ENCODE assay signal across 8 mouse cellular contexts in the genomic region with DNA sequence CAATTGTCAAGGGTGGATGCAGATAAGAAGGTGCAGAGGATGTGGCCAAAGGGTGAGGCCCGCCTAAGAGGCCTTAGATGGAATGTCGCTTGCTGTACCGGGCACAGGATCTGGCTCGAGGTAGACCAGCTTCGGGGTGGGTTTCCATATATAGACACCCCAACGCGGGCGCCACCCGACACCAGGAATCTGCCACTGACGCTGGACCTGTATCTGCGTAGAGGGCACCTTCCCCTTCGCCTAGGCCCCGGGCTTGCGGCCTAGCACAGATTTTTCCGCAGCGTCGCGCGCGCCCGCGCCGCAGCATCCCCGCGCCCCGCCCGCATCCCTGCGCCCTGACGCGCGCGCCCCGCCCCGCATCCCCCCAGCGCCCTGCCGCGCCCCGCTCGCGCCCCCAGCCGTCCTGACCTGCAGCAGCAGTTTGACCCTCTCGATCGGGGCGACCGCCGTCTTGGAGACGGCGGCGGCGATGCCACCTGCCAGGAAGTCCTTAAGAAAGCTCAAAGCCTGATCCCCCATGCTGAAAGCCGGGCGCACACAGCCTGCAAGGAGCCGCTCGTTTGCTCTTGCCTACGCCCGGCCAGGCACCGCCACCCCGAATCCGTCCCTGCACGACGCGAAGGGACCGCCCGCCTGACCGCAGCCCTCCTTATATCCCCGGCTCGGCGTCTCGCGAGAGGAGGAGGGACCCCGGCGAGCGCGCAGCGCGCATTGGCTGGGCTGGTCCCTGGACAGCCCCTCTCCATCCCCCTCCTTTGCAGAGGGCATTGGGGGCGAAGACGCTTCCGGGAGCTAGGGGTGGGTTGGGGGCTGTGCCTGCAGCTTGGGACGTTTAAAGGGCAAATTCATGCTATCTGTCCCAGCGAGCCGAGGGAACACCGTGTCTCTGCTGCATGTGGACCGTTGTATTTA. TPM values are rescaled to one million over a fixed set of nuclear protein-coding genes. Genes with fewer than 3 reads are reported as not detected.
A peak's percentile ranks its signal among the peaks of the same experiment; 100 is the strongest.
DNase-seq lines count a peak whose midpoint lies in the region; ATAC-seq and TF ChIP-seq lines count a peak whose summit lies in the region.

TSS of gene Slc25a4 (minus strand) at position 881 of the 912 bp plus-strand sequence.

- H3K9ac ChIP-seq in ES-E14 (ENCODE audit: insufficient read depth, low read depth, low read length, poor library complexity, severe bottlenecking), result peak within 1 kb of the TSS; percentile 86
- peak within 1 kb of the TSS; percentile 89 for H3K9ac ChIP-seq in lung, embryonic 16.5 days (ENCODE audit: low read length)

- WGBS in lung, embryonic 16.5 days, result under 1% methylated on average over 81 of the region's 84 CpGs

- peak within 1 kb of the TSS; percentile 84 for H3K4me2 ChIP-seq in lung, embryonic 16.5 days (ENCODE audit: low read depth, low read length)

- peak; percentile 82 for DNase-seq in ES-E14 (ENCODE audit: low read depth, low spot score)
- peak; percentile 95 to 96 for DNase-seq in cerebellum, adult 18-20 months
- DNase-seq in forelimb bud, embryonic 11.5 days (ENCODE audit: low read depth, low spot score), result peak; percentile 95
- DNase-seq in layer of hippocampus, adult 9-10 months (ENCODE audit: low spot score), result peak; percentile 82
- DNase-seq in ovary, postnatal 10 days (ENCODE audit: low spot score), result peak; percentile 99
- peak; percentile 94 to 95 for DNase-seq in thymus, postnatal 10 days (ENCODE audit: low spot score in 2 of 2)

- H3K9me3 ChIP-seq in ES-E14 (ENCODE audit: control insufficient read depth, insufficient read depth, low read depth, low read length), result no peaks in the 10 kb centered on the region
- H3K9me3 ChIP-seq in lung, embryonic 16.5 days (ENCODE audit: control insufficient read depth, low read length), result no peaks in the 10 kb centered on the region

- ATAC-seq in hematopoietic stem cell, adult 5-6 weeks (replicated peaks in 1 of 2; ENCODE audit: insufficient read depth in 1 of 2, low FRiP score in 2 of 2, low TSS enrichment in 1 of 2, low read depth in 1 of 2, poor library complexity in 2 of 2, severe bottlenecking in 2 of 2), result peak; percentile 98 to 99
- ATAC-seq in lung, embryonic 16.5 days (ENCODE audit: low read depth), result peak; percentile 100

- H3K4me3 ChIP-seq in ES-E14 (ENCODE audit: insufficient read depth in 1 of 2, low read depth in 1 of 2, low read length in 2 of 2, poor library complexity in 1 of 2, severe bottlenecking in 1 of 2), result peak within 1 kb of the TSS; percentile 77 to 85
- peak within 1 kb of the TSS; percentile 91 for H3K4me3 ChIP-seq in lung, embryonic 16.5 days (ENCODE audit: low read length)

- in situ Hi-C loops in ES-E14 (cut with MboI; ENCODE audit: low sequenced_read_pairs in 2 of 2, unreplicated experiment in 2 of 2), result no loop called here

- H3K27me3 ChIP-seq in lung, embryonic 16.5 days (ENCODE audit: control insufficient read depth, insufficient read depth, low read depth, low read length), result no peaks in the 10 kb centered on the region

- no peak within 1 kb of the TSS for H3K27ac ChIP-seq in ES-E14 (ENCODE audit: insufficient read depth, low read depth, low read length, poor library complexity, severe bottlenecking)
- H3K27ac ChIP-seq in lung, embryonic 16.5 days (ENCODE audit: low read length), result peak within 1 kb of the TSS; percentile 90

- H3K36me3 ChIP-seq in ES-E14 (ENCODE audit: control insufficient read depth, insufficient read depth, low read length, poor library complexity, severe bottlenecking), result peaks cover 22% of the 10 kb centered on the region
- peaks cover 27% of the 10 kb centered on the region for H3K36me3 ChIP-seq in lung, embryonic 16.5 days (ENCODE audit: control insufficient read depth, insufficient read depth, low read length)

- H3K4me1 ChIP-seq in ES-E14 (ENCODE audit: control insufficient read depth in 2 of 2, insufficient read depth in 2 of 2, low read length in 2 of 2, poor library complexity in 1 of 2), result peaks cover 0 to 11% of the 10 kb centered on the region in 2 experiments; a peak in 3 of 4 replicates
- peaks cover 23% of the 10 kb centered on the region for H3K4me1 ChIP-seq in lung, embryonic 16.5 days (replicated peaks; ENCODE audit: control insufficient read depth, insufficient read depth, low read length)

TF ChIP-seq in ES-E14, 5 proteins besides CTCF, POLR2A, EP300 and RAD21:
- no peak for TF ChIP-seq ZNF384 (IDR thresholded peaks at IDR 0.05; ENCODE audit: low read depth, low read length)
- no peak for TF ChIP-seq MAFK (IDR thresholded peaks at IDR 0.05; ENCODE audit: insufficient read depth, low read depth, low read length)
- no peak for TF ChIP-seq ZC3H11A (IDR thresholded peaks at IDR 0.05; ENCODE audit: borderline replicate concordance, low read depth, low read length)
- TF ChIP-seq CHD2 (IDR thresholded peaks at IDR 0.05; ENCODE audit: low read depth, low read length), result peak; percentile 99
- 0 out of 2 replicates have a peak, but pooled peaks have one; percentile 48 for TF ChIP-seq HCFC1 (IDR thresholded peaks at IDR 0.05; ENCODE audit: borderline replicate concordance, insufficient read depth, low read length)

RNA-seq across cellular contexts. Expression of gene Slc25a4, which starts in this region (rescaled TPM):
- total RNA-seq in ES-E14 (2012; rRNA removed), result 168 and 284 TPM in 2 replicates
- 184 and 193 TPM in 2 replicates for total RNA-seq in hematopoietic stem cell, adult 5-6 weeks (2017)
- polyA plus RNA-seq in lung, embryonic 16.5 days (2015; fragmentation: Nextera tagmentation; extraction: Ambion mirVana), result 421 and 425 TPM in 2 replicates
